Mouse (Mus musculus): ENCODE data around the gene Serf1. TPM values are rescaled to one million over a fixed set of nuclear protein-coding genes. Genes with fewer than 3 reads are reported as not detected.

Serf1 gene
- polyA plus RNA-seq, 1 experiment: 3.6 TPM

DNA sequence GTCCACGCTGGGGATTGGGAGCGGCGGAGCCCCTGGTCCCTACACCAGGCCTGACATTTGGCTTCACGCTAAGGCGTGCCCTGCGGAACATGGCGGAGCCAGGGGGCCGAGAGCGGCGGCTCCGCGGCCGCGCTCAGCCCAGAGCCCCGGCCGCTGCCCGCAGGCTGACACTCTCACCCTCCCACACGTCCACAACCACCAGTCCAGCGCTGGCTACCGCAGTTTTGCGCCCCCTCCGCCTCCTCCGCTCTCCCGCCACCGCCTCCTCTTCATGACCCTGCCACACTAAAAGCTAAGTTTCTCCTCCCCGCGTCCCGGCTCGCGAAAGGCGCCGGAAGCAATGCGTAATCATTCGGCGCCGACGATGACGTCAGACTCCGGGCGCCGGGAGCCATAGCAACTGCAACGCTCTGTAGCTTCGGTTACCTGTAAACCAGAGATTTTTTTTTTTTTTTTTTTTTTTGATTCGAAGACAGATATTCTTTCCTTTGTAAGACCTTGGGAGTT, 4.0 kb upstream of the Serf1 start, which contains the start of gene Bdp1:
Gene Bdp1 (minus strand): TSS at position 323 of the 507 bp plus-strand sequence.
- H3K27me3 ChIP-seq (ENCODE audit: control insufficient read depth, insufficient read depth, low read length): no peaks in the 10 kb centered on the region
- under 1% methylated on average over 44 of the region's 44 CpGs for WGBS
- H3K36me3 ChIP-seq (ENCODE audit: control insufficient read depth, insufficient read depth, low read length): no peaks in the 10 kb centered on the region; the same call in 1 of the 2 replicates
- no peak for TF ChIP-seq CTCF (IDR thresholded peaks at IDR 0.05; ENCODE audit: borderline replicate concordance, control insufficient read depth, extremely low read depth, insufficient read depth, low read length, poor library complexity)
- peak; percentile 69 for TF ChIP-seq POLR2A (IDR thresholded peaks at IDR 0.05; ENCODE audit: control insufficient read depth, extremely low read depth, insufficient read depth, low read length, poor library complexity)
- DNase-seq: peak; percentile 94
- no peak within 1 kb of the TSS for H3K27ac ChIP-seq (ENCODE audit: control insufficient read depth, insufficient read depth, low read length)
- peaks cover 7% of the 10 kb centered on the region for H3K4me1 ChIP-seq (replicated peaks; ENCODE audit: control insufficient read depth, insufficient read depth, low read length)
- H3K4me3 ChIP-seq (ENCODE audit: control insufficient read depth, insufficient read depth, low read length): peak within 1 kb of the TSS; percentile 87

DNA sequence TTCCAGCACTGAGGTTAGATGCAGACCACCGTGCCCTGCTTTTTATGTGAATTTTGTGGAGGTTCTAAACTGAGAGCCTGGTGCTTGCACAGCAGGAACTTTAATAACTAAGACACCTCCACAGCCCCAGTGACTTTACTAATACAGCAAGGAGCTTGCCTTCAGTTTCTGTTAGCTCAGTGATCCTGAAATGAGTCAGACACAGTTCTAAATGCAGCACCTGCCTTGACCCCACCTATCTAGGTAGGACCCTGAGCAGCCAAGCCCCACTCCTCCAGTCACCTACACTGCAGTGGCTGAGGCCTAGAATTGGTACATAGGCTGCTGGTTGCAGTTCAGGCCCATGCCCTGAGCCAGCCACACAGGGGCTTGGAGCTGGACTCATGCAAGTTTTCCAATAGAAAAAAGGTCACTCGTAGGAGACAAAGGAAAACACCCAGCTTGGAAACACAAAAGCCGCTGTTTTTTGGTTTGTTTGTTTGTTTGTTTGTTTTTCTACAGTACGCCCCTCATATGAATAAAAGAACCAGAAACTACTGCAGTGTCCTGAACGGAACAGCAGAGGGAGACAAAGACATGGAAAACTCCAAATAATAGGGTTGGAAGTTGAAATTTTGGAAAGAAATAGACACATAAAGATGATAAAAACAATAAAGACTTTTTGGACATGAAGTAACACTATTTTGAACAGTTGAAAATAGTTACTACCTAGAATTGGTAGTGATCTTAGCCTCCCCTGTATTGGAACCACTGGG, 4.6 kb downstream of the Serf1 start:
- TF ChIP-seq CTCF (IDR thresholded peaks at IDR 0.05; ENCODE audit: borderline replicate concordance, control insufficient read depth, extremely low read depth, insufficient read depth, low read length, poor library complexity) (no peak), POLR2A (IDR thresholded peaks at IDR 0.05; ENCODE audit: control insufficient read depth, extremely low read depth, insufficient read depth, low read length, poor library complexity) (no peak)
- H3K4me1 ChIP-seq (replicated peaks; ENCODE audit: control insufficient read depth, insufficient read depth, low read length): peaks cover 3% of the 10 kb centered on the region; the same call in 1 of the 2 replicates
- WGBS: 77% methylated on average over 5 of the region's 5 CpGs

DNA sequence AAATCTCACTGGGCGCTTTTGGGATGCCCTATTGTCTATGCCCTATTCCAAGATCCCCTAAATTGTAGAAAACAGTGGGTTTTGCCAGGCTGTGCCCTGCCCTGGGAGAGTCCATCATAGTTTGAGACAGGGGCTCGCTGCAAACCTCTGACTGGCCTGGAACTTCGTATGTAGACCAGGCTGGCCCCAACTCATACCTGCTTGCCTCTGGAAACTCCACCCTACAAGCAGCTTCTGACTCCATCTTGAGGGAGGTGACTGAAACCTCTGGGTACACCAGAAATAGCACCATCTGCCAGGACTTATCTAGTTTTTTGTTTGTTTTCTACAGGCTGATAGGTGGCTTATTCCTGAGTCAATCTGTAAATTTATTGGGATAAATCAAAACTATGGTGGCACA, 16.2 kb downstream of the Serf1 start:
- no peak overlapping the region for H3K27ac ChIP-seq (ENCODE audit: control insufficient read depth, insufficient read depth, low read length)
- WGBS: 96% methylated on average over 3 of the region's 3 CpGs
- peaks cover 23% of the 10 kb centered on the region for H3K36me3 ChIP-seq (ENCODE audit: control insufficient read depth, insufficient read depth, low read length)
- peaks cover 9% of the 10 kb centered on the region for H3K4me1 ChIP-seq (replicated peaks; ENCODE audit: control insufficient read depth, insufficient read depth, low read length)
- H3K4me3 ChIP-seq (ENCODE audit: control insufficient read depth, insufficient read depth, low read length): no peak overlapping the region
- TF ChIP-seq POLR2A (IDR thresholded peaks at IDR 0.05; ENCODE audit: control insufficient read depth, extremely low read depth, insufficient read depth, low read length, poor library complexity): no peak
- no peak for TF ChIP-seq CTCF (IDR thresholded peaks at IDR 0.05; ENCODE audit: borderline replicate concordance, control insufficient read depth, extremely low read depth, insufficient read depth, low read length, poor library complexity)
- no peak for DNase-seq
- H3K27me3 ChIP-seq (ENCODE audit: control insufficient read depth, insufficient read depth, low read length): no peaks in the 10 kb centered on the region

More for the DNA sequence above, 4.6 kb downstream of the Serf1 start:
- no peak overlapping the region for H3K27ac ChIP-seq (ENCODE audit: control insufficient read depth, insufficient read depth, low read length)
- no peaks in the 10 kb centered on the region for H3K36me3 ChIP-seq (ENCODE audit: control insufficient read depth, insufficient read depth, low read length)
- no peak overlapping the region for H3K4me3 ChIP-seq (ENCODE audit: control insufficient read depth, insufficient read depth, low read length)
- no peaks in the 10 kb centered on the region for H3K27me3 ChIP-seq (ENCODE audit: control insufficient read depth, insufficient read depth, low read length)
- DNase-seq: no peak

DNA sequence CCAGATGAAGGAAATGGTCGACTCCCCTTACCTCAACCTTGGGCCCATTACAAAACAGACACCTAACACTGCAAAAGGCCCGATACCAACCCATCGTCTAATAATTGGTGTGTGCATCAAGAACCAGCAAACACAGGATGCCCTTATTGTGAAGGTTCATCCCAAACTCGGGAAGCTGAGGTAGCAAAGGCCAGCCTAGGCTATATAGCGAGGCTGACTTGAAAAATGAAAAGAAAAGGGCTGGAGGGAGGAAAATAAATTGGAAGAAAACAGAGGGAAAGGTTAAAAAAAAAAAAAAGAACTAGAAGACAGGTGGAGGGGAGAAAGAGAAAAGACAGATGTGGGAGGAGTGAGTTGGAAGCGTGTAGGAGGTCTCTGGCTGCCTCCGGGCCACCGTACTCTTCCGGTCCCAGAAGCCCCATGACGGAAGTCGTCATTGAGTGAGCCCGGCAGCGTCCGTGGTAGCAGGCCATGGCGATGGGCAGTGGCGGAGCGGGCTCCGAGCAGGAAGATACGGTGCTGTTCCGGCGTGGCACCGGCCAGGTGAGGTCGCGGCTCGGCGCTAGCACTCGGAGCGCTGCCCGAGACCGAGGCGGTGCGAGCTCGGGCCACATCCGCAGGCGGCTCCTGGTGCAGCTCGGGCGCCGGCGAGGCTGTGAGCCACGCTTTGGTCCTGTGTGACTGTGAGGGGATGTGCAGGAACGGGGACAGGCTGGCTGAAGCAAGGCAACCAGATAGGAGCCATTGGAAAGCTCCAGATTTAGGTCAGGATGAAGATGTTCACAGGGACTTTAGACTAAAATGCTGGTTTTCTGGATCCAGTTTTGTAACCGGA, 16.8 kb downstream of the Serf1 start, which contains the start of gene Smn1:
Gene Smn1 (plus strand): TSS at position 430 of the 835 bp plus-strand sequence.
- H3K27me3 ChIP-seq (ENCODE audit: control insufficient read depth, insufficient read depth, low read length): no peaks in the 10 kb centered on the region
- H3K4me1 ChIP-seq (replicated peaks; ENCODE audit: control insufficient read depth, insufficient read depth, low read length): peaks cover 9% of the 10 kb centered on the region
- 4% methylated on average over 42 of the region's 42 CpGs for WGBS
- no peak within 1 kb of the TSS for H3K27ac ChIP-seq (ENCODE audit: control insufficient read depth, insufficient read depth, low read length)
- peak within 1 kb of the TSS; percentile 69 for H3K4me3 ChIP-seq (ENCODE audit: control insufficient read depth, insufficient read depth, low read length)
- TF ChIP-seq POLR2A (IDR thresholded peaks at IDR 0.05; ENCODE audit: control insufficient read depth, extremely low read depth, insufficient read depth, low read length, poor library complexity): peak; percentile 42; the same call in 1 of the 2 replicates
- TF ChIP-seq CTCF (IDR thresholded peaks at IDR 0.05; ENCODE audit: borderline replicate concordance, control insufficient read depth, extremely low read depth, insufficient read depth, low read length, poor library complexity): no peak
- H3K36me3 ChIP-seq (ENCODE audit: control insufficient read depth, insufficient read depth, low read length): peaks cover 27% of the 10 kb centered on the region
- DNase-seq: peak; percentile 90

DNA sequence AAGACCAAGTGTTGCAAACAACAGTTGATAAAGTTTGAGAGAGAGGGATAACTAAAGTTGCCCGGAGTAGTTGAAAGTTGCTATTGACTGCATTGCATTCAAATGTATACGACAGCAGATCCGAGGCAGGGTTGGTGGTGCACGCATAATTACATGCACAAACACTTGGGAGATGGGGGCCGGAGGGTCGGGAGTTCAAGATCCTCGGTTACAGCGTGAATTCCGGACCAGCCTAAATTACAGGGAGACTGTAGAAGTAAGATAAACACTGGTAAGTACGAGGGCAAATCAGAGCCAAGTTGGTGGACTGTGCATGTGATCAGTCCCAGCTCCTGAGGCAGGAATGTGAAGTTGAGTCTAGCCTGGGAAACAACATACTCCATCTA, 17.4 kb downstream of the Serf1 start:
- H3K4me1 ChIP-seq (replicated peaks; ENCODE audit: control insufficient read depth, insufficient read depth, low read length): peaks cover 9% of the 10 kb centered on the region
- WGBS: 2% methylated on average over 10 of the region's 10 CpGs
- DNase-seq: peak; percentile 5
- H3K27ac ChIP-seq (ENCODE audit: control insufficient read depth, insufficient read depth, low read length): no peak overlapping the region
- TF ChIP-seq POLR2A (IDR thresholded peaks at IDR 0.05; ENCODE audit: control insufficient read depth, extremely low read depth, insufficient read depth, low read length, poor library complexity): no peak
- TF ChIP-seq CTCF (IDR thresholded peaks at IDR 0.05; ENCODE audit: borderline replicate concordance, control insufficient read depth, extremely low read depth, insufficient read depth, low read length, poor library complexity): no peak
- peak overlapping the region; percentile 69 for H3K4me3 ChIP-seq (ENCODE audit: control insufficient read depth, insufficient read depth, low read length)
- H3K36me3 ChIP-seq (ENCODE audit: control insufficient read depth, insufficient read depth, low read length): peaks cover 27% of the 10 kb centered on the region
- H3K27me3 ChIP-seq (ENCODE audit: control insufficient read depth, insufficient read depth, low read length): no peaks in the 10 kb centered on the region

DNA sequence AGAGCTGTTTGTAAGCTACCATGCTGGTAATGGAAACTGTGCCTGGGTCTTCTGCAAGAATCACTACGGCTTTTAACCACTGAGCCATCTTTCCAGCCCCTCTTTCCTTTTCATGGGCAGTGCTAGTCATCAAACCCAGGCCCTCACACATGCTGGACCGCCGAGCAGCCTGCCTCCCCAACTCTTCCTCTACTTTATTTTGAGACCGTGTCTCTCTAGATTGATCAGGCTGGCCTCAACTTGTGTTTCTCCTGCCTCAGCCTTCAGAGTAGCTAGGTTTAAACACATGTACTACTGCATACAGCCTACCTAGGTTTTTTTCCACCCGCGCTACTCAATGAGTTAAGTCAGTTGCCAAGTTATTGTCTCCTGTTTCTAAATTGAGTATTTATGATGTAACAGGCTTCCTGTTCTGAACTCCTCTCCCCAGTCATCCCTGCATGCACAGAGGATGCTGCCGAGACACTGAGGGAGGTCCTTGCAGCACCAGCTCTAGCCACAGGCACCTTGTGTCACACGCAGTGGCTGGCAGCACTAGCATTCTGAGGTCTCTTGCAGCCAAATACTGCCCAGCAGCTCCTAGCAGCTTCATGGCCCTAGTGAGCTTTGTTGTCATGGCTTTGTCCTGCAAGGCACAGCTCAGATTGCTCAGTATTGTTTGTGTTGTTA, 34.0 kb downstream of the Serf1 start:
- no peak for TF ChIP-seq CTCF (IDR thresholded peaks at IDR 0.05; ENCODE audit: borderline replicate concordance, control insufficient read depth, extremely low read depth, insufficient read depth, low read length, poor library complexity)
- TF ChIP-seq POLR2A (IDR thresholded peaks at IDR 0.05; ENCODE audit: control insufficient read depth, extremely low read depth, insufficient read depth, low read length, poor library complexity): no peak
- H3K27me3 ChIP-seq (ENCODE audit: control insufficient read depth, insufficient read depth, low read length): no peaks in the 10 kb centered on the region
- H3K4me1 ChIP-seq (replicated peaks; ENCODE audit: control insufficient read depth, insufficient read depth, low read length): no peaks in the 10 kb centered on the region
- peaks cover 15% of the 10 kb centered on the region for H3K36me3 ChIP-seq (ENCODE audit: control insufficient read depth, insufficient read depth, low read length)
- no peak for DNase-seq
- no peak overlapping the region for H3K27ac ChIP-seq (ENCODE audit: control insufficient read depth, insufficient read depth, low read length)
- no peak overlapping the region for H3K4me3 ChIP-seq (ENCODE audit: control insufficient read depth, insufficient read depth, low read length)
- 88% methylated on average over 8 of the region's 8 CpGs for WGBS

Data from thymus, adult 2 months (tissue).